ENCODE assay signal across 1 mouse cellular context in genomic region chr14:20667469-20667868, GRCm38 (mm10).
A peak's percentile ranks its signal among the peaks of the same experiment; 100 is the strongest.
TF ChIP-seq lines count a peak whose summit lies in the region.

No protein-coding gene starts in this region.

TF ChIP-seq in myocyte, 11 proteins besides CTCF, POLR2A, EP300 and RAD21:
- TF ChIP-seq TCF12 (IDR thresholded peaks at IDR 0.05; ENCODE audit: insufficient read depth, poor library complexity, severe bottlenecking) (no peak), MYOG (IDR thresholded peaks at IDR 0.05; ENCODE audit: control insufficient read depth in 1 of 3, insufficient read depth in 1 of 3, insufficient read length in 2 of 3, low read depth in 2 of 3) (no peak), REST (IDR thresholded peaks at IDR 0.05; ENCODE audit: insufficient read depth, insufficient read length) (no peak), MYOD1 (IDR thresholded peaks at IDR 0.05; ENCODE audit: control insufficient read depth in 1 of 3, insufficient read length in 2 of 3, low read depth in 2 of 3) (peak in 1 of 3 experiments; percentile 2), USF1 (IDR thresholded peaks at IDR 0.05; ENCODE audit: low read depth) (no peak), POLR2AphosphoS2 (IDR thresholded peaks at IDR 0.05; ENCODE audit: insufficient read length, low read depth) (peak; percentile 52), SRF (IDR thresholded peaks at IDR 0.05; ENCODE audit: control insufficient read depth, insufficient read length, low read depth) (no peak), MAX (IDR thresholded peaks at IDR 0.05; ENCODE audit: low read depth) (no peak), E2F4 (IDR thresholded peaks at IDR 0.05; ENCODE audit: insufficient read depth) (no peak), TCF3 (IDR thresholded peaks at IDR 0.05; ENCODE audit: insufficient read length, low read depth) (no peak), CEBPB (IDR thresholded peaks at IDR 0.05; ENCODE audit: insufficient read depth, poor library complexity, severe bottlenecking) (no peak)
